Mouse (Mus musculus): ENCODE measurements around the gene Ddx49. TPM values are rescaled to one million over a fixed set of nuclear protein-coding genes. Genes with fewer than 3 reads are reported as not detected.

Ddx49 gene
- polyA plus RNA-seq, 1 experiment = not detected

DNA sequence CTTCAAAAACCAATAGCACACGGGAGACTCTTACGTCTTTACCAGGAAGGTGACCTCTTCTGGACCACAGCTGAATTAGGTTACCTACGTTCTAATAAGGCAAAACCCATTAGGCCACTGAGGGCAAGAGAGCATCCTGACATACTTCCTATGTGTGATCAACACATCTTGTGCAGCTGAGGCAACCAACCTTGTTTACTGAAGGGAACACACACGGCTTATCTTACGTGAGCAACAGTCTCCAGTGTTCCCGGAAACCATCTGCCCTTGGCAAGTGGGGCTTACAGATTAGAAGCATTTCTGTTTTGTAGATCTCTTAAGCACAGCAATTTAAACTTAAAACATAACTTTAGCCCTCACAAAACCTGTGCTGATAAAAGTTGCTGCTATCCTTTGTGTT is 25.2 kb upstream of the Ddx49 start:
- TF ChIP-seq CTCF (IDR thresholded peaks at IDR 0.05; ENCODE audit: insufficient read depth, low read depth, low read length) (no peak), POLR2A (IDR thresholded peaks at IDR 0.05; ENCODE audit: insufficient read depth, low read depth, low read length) (no peak)
- 87% methylated on average over 6 of the region's 6 CpGs for WGBS
- H3K4me1 ChIP-seq (ENCODE audit: control insufficient read depth, insufficient read depth, low read length) = peaks cover 36% of the 10 kb centered on the region
- no peak overlapping the region for H3K4me3 ChIP-seq (ENCODE audit: insufficient read depth, low read depth, low read length)
- no peak overlapping the region for H3K27ac ChIP-seq (ENCODE audit: insufficient read depth, low read depth, low read length)

DNA sequence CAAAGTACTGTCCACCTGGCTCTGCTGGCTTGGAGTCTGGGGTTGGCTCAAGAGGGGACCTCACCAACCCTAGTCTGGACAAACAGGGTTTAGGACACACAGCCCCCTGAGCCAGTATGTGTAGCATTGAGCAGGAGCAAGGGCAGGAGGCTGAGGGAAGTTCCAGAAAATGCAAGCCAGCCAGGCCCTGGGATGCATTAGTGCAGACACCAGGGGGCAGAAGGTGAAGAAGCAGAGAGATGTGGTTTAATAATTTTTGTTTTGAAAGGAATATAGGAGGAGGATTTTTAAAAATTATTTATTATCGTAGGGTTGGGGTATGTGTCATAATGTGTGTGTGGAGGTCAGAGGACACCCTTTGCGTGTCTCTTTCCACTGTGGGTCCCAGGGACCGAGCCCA is 21.4 kb upstream of the Ddx49 start:
- Histone ChIP-seq H3K4me1 (ENCODE audit: control insufficient read depth, insufficient read depth, low read length) (peaks cover 6% of the 10 kb centered on the region), H3K27ac (ENCODE audit: insufficient read depth, low read depth, low read length) (no peak overlapping the region), H3K4me3 (ENCODE audit: insufficient read depth, low read depth, low read length) (no peak overlapping the region)
- WGBS = 95% methylated on average over 3 of the region's 3 CpGs
- TF ChIP-seq CTCF (IDR thresholded peaks at IDR 0.05; ENCODE audit: insufficient read depth, low read depth, low read length) (no peak), POLR2A (IDR thresholded peaks at IDR 0.05; ENCODE audit: insufficient read depth, low read depth, low read length) (no peak)

DNA sequence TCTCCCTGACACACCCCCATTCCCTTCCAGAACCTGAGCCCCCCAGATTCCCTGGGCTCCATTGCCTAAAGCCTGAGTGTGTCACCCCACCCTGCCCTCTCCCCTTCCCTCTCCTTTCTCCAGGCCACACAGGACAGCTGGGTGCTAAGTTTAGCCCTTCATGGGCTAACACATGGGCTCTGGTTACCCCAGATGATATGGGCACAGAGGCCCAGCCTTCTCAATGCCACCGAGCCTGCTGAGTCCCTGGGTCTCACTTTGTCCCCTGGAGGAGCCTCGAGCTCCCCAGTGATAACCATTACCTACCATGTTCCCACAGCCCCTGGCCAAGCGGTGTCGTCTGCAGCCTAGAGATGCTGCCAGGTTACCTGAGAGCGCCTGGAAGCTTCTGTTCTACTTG is 15.6 kb upstream of the Ddx49 start:
- peak overlapping the region; percentile 85; the same call in 1 of the 2 replicates for H3K4me3 ChIP-seq (ENCODE audit: insufficient read depth, low read depth, low read length)
- 67% methylated on average over 5 of the region's 5 CpGs for WGBS
- H3K4me1 ChIP-seq (ENCODE audit: control insufficient read depth, insufficient read depth, low read length) = peaks cover 21% of the 10 kb centered on the region
- TF ChIP-seq POLR2A (IDR thresholded peaks at IDR 0.05; ENCODE audit: insufficient read depth, low read depth, low read length) (no peak), CTCF (IDR thresholded peaks at IDR 0.05; ENCODE audit: insufficient read depth, low read depth, low read length) (no peak)
- H3K27ac ChIP-seq (ENCODE audit: insufficient read depth, low read depth, low read length) = peak overlapping the region; percentile 8

DNA sequence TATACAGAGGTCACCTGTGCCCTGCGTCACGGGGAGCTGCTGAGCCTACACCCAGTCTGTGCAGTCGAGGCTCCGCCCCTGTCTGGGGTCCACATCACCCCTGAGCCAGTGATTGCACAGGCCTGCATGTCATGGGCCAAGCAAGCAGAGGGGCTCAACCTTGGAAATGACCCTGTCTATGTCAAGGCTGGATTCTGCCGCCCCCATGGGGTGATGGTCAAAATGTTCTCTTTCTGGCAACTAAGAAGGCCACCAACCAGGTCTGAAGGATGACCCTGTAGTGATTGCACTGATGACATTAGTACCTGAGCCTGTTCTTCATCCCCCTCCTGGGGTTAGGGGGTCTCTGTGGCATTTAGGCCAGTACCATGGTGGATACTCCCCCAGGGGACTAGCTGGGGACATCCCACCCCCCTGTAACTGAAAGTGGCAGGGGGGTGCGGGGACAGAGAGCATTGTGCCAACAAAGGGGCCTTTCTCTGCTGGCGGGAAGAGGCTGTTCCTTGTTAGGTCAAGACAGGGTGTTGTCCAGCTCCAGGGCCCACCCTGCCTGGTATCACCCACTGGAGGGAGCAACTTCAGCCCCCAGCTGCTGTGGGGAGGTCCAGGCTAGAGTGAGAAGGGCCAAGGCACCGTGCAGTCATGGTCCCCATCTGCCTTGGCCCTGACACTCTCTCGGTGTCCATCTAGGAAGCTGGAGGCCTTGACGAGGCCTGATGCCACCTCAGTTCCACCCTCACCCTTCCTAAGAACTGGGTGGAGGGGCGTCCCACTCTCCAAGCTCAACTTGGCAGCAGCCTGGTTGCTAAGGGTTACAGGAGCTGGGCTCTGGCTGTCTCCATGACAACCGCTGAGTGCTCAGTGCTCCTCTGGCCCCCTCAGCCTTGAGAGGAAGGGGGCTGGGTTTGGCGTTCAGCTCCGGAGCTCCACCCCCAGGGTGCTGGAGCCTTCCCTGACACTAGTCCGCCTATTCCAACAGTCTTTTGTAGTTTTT is 14.5 kb upstream of the Ddx49 start:
- peak overlapping the region; percentile 85 for H3K4me3 ChIP-seq (ENCODE audit: insufficient read depth, low read depth, low read length)
- WGBS = 5% methylated on average over 15 of the region's 15 CpGs
- peak overlapping the region; percentile 87 for H3K27ac ChIP-seq (ENCODE audit: insufficient read depth, low read depth, low read length)
- peaks cover 17% of the 10 kb centered on the region for H3K4me1 ChIP-seq (ENCODE audit: control insufficient read depth, insufficient read depth, low read length)
- TF ChIP-seq CTCF (IDR thresholded peaks at IDR 0.05; ENCODE audit: insufficient read depth, low read depth, low read length) (no peak), POLR2A (IDR thresholded peaks at IDR 0.05; ENCODE audit: insufficient read depth, low read depth, low read length) (no peak; the same call in 1 of the 2 replicates)

DNA sequence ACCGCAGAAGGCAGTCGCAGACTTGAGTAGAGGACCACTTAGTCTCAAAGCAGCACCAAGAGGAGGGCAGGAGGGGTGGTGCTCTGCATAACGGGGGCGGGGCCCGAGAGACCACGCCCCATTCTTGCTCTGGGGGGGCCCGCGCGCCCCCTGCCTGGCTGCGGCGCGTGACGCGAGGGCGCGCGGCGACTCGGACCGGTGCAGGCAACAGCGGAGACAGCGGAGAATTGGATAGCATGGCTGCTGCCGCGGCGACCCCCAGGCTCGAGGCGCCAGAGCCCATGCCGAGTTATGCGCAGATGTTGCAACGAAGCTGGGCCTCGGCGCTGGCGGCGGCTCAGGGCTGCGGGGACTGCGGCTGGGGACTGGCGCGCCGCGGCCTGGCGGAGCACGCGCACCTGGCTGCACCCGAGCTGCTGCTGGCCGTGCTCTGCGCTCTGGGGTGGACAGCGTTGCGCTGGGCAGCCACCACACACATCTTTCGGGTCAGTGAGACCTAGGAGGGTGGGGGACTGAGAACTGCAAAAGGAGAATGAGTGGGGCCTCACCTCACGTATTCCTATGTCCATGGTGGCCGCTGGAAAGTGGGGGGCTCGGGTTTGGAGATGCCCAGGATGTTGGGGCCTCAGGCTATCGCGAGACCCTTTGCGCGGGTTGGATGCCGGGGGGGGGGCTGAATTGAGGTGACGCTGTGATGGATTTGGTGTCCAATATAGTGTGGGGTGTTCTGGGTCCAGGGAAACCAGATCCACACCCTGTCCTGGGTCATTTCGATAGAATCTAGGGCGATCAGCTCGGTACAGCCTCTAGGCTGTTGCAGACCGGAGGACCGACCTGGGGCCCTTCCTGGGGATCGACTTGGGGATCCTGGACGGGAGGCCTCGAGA is 13.6 kb upstream of the Ddx49 start, which contains the start of gene Cers1:
Gene Cers1 (plus strand): TSS at position 152 of the 887 bp plus-strand sequence.
- peak within 1 kb of the TSS; percentile 87 for H3K27ac ChIP-seq (ENCODE audit: insufficient read depth, low read depth, low read length)
- WGBS = 2% methylated on average over 66 of the region's 66 CpGs

DNA sequence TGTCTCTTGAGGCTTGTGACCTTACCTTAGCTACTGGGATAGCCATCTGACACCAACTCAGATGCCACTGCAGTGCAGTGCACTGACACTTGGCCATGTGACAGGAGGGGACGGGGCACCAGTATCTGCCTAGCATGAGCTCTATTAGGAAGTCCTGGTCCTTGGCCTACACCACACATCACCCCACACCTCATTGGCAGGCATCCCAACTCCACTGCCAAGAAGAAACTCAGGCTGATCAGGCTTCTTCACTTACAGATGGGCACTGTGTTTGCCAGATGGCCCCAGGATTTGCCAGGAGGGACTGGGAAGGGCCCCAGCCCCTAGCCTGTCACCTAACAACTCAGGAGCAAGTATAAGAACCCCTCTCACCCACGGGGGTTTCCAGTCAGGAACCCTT is 11.1 kb upstream of the Ddx49 start:
- Histone ChIP-seq H3K27ac (ENCODE audit: insufficient read depth, low read depth, low read length) (no peak overlapping the region), H3K4me3 (ENCODE audit: insufficient read depth, low read depth, low read length) (no peak overlapping the region), H3K4me1 (ENCODE audit: control insufficient read depth, insufficient read depth, low read length) (peaks cover 15% of the 10 kb centered on the region)
- 53% methylated on average over 2 of the region's 2 CpGs for WGBS
- TF ChIP-seq CTCF (IDR thresholded peaks at IDR 0.05; ENCODE audit: insufficient read depth, low read depth, low read length) = no peak
- TF ChIP-seq POLR2A (IDR thresholded peaks at IDR 0.05; ENCODE audit: insufficient read depth, low read depth, low read length) = no peak

More for the DNA sequence above, 13.6 kb upstream of the Ddx49 start, which contains the start of gene Cers1:
- peak within 1 kb of the TSS; percentile 85 for H3K4me3 ChIP-seq (ENCODE audit: insufficient read depth, low read depth, low read length)
- peaks cover 17% of the 10 kb centered on the region for H3K4me1 ChIP-seq (ENCODE audit: control insufficient read depth, insufficient read depth, low read length)
- TF ChIP-seq POLR2A (IDR thresholded peaks at IDR 0.05; ENCODE audit: insufficient read depth, low read depth, low read length) (peak; percentile 73; the same call in 1 of the 2 replicates), CTCF (IDR thresholded peaks at IDR 0.05; ENCODE audit: insufficient read depth, low read depth, low read length) (no peak)

DNA sequence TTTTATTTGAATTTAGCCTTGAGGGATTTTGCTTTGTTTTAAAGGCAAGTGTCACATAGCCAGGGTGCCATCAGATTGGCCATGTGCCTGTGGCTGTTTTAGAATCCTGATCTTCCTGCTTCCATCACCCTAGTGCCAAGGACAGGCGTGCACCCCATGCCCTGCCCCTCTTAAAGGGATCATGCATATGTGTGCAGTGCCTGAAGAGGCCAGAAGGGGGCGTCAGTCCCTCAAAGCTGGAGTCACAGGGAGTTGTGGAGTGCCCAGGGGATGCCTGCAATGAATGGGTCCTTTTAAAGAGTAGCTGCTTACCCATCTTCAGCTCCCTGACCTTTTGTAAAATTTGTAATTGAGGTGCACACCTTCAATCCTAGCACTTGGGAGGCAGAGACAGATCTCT is 7.0 kb upstream of the Ddx49 start:
- 17% methylated on average over 2 of the region's 2 CpGs for WGBS

DNA sequence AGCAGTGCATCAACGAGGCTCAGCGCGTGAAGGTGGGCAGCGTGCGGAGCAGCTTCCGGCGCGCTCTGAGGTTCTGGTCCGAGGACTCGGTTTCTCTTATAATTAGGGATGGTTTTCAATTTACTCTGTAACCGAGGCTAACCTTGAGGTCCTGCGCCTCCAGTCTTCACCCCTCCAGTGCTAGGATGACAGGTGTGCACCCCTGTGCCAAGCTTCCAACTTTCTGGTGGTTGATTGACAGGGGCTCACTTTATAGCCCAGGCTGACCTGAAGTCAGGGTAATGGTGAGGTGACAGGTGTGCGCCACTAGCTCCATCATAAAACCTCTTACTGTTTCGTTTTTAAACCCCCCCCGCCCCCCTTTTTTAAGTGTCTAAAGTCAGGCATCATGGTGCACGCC is 612 bp upstream of the Ddx49 start:
- 3% methylated on average over 16 of the region's 16 CpGs for WGBS
- Histone ChIP-seq H3K27ac (ENCODE audit: insufficient read depth, low read depth, low read length) (0 out of 2 replicates have a peak overlapping the region, but pooled peaks have one; percentile 32), H3K4me1 (ENCODE audit: control insufficient read depth, insufficient read depth, low read length) (peaks cover 9% of the 10 kb centered on the region), H3K4me3 (ENCODE audit: insufficient read depth, low read depth, low read length) (peak overlapping the region; percentile 92)
- no peak for TF ChIP-seq POLR2A (IDR thresholded peaks at IDR 0.05; ENCODE audit: insufficient read depth, low read depth, low read length)

More for the DNA sequence above, 7.0 kb upstream of the Ddx49 start:
- Histone ChIP-seq H3K4me3 (ENCODE audit: insufficient read depth, low read depth, low read length) (no peak overlapping the region), H3K4me1 (ENCODE audit: control insufficient read depth, insufficient read depth, low read length) (peaks cover 2% of the 10 kb centered on the region; the same call in 1 of the 2 replicates), H3K27ac (ENCODE audit: insufficient read depth, low read depth, low read length) (no peak overlapping the region)
- TF ChIP-seq POLR2A (IDR thresholded peaks at IDR 0.05; ENCODE audit: insufficient read depth, low read depth, low read length) = no peak
- peak; percentile 54; the same call in 1 of the 2 replicates for TF ChIP-seq CTCF (IDR thresholded peaks at IDR 0.05; ENCODE audit: insufficient read depth, low read depth, low read length)

Measured in olfactory bulb, adult 2 months (tissue).